Mouse (Mus musculus) C2C12 (cell line): ENCODE measurements at regions not wholly inside any gene's neighbourhood (a gene's known extent, or its start where the extent isn't known, plus 50 kb on each side); places are given as distances from the start of the nearest gene placed in this dataset.

Source experiments
- CTCF ChIP-seq: IDR thresholded peaks from one replicate; pipeline ENCODE4 v1.5.1; 2011; ENCODE audit not compliant: control insufficient read depth, insufficient read depth, insufficient read length
- FOSL1 ChIP-seq: IDR thresholded peaks from one replicate; pipeline ENCODE4 v1.8.0; 2011; ENCODE audit warnings: mild to moderate bottlenecking, low read length; ENCODE audit not compliant: poor library complexity, insufficient read depth, severe bottlenecking
- MYOD1 ChIP-seq: IDR thresholded peaks from one replicate; pipeline ENCODE4 v1.6.1; 2011; ENCODE audit warnings: low read depth; ENCODE audit not compliant: control insufficient read depth, insufficient read length
- USF1 ChIP-seq: IDR thresholded peaks from one replicate; pipeline ENCODE4 v1.6.1; 2011; ENCODE audit warnings: low read depth, mild to moderate bottlenecking, control low read depth, moderate library complexity

GRCm38 (mm10) chr1:57609307-57609706, 164.7 kb upstream of the Spats2l start:
- no peak for TF ChIP-seq CTCF
- no peak for TF ChIP-seq USF1
- no peak for TF ChIP-seq MYOD1
- no peak for TF ChIP-seq FOSL1
